Mouse (Mus musculus) embryonic facial prominence, embryonic 14.5 days (tissue): Measurements from ENCODE around the gene Ajm1. TPM values are rescaled to one million over a fixed set of nuclear protein-coding genes. Genes with fewer than 3 reads are reported as not detected.

ENCODE experiments used
- ATAC-seq: fragments of 200-750 bp; cut with Nextera tagmentation; 2 replicates; pipeline ENCODE4 v1.8.0; 2017; ENCODE audit warnings: low read depth, moderate number of reproducible peaks, moderate TSS enrichment
- DNase-seq: peaks from one replicate; pipeline ENCODE4 v3.0.0-alpha.2; 2015; ENCODE audit warnings: low spot score
- H3K27ac ChIP-seq: fragments of 300-500 bp; sonication (generic); replicated peaks from 2 replicates; pipeline ENCODE4 v1.5.1; 2014; ENCODE audit warnings: low read depth, mild to moderate bottlenecking, low read length, moderate library complexity
- H3K27me3 ChIP-seq: fragments of 300-500 bp; sonication (generic); replicated peaks from 2 replicates; pipeline ENCODE4 v1.6.1; 2014; ENCODE audit warnings: low read length; ENCODE audit not compliant: control insufficient read depth, insufficient read depth
- H3K36me3 ChIP-seq: fragments of 300-500 bp; sonication (generic); 2 replicates; pipeline ENCODE4 v1.6.1; 2014; ENCODE audit warnings: low read length, mixed read lengths; ENCODE audit not compliant: control insufficient read depth, insufficient read depth
- H3K4me1 ChIP-seq: fragments of 300-500 bp; sonication (generic); 2 replicates; pipeline ENCODE4 v1.6.1; 2014; ENCODE audit warnings: antibody characterized with exemption, low read length; ENCODE audit not compliant: control insufficient read depth, insufficient read depth
- H3K4me2 ChIP-seq: fragments of 300-500 bp; sonication (generic); 2 replicates; pipeline ENCODE4 v1.6.1; 2014; ENCODE audit warnings: low read depth, mild to moderate bottlenecking, low read length, moderate library complexity, mixed read lengths
- H3K4me3 ChIP-seq: fragments of 300-500 bp; sonication (generic); 2 replicates; pipeline ENCODE4 v1.5.1; 2014; ENCODE audit warnings: low read depth, mild to moderate bottlenecking, low read length
- H3K9ac ChIP-seq: fragments of 300-500 bp; sonication (generic); 2 replicates; pipeline ENCODE4 v1.6.1; 2014; ENCODE audit warnings: low read depth, mild to moderate bottlenecking, low read length, moderate library complexity, mixed read lengths
- H3K9me3 ChIP-seq: fragments of 300-500 bp; sonication (generic); 2 replicates; pipeline ENCODE4 v1.6.1; 2016; ENCODE audit warnings: low read length; ENCODE audit not compliant: control insufficient read depth
- WGBS: fragments of 180-500 bp; shearing (Covaris S2); extraction: QIAGEN DNeasy Blood & Tissue Kit; methylation state at CpG from one replicate; pipeline ENCODE4 v1.1.7; 2014; 5-methylcytosine and 5-hydroxymethylcytosine counted together
- polyA plus RNA-seq: library from polyadenylated mRNA; unstranded; fragments of >200 nt; fragmentation: Nextera tagmentation; extraction: Ambion mirVana; gene quantifications from 2 replicates; pipeline ENCODE4 v1.2.1, GENCODE M21; 2014

The Ajm1 gene
- polyA plus RNA-seq, 1 experiment from 2014 or later, result 0.40 TPM

GRCm38 (mm10) chr2:25536531-25536930 lies 45.0 kb downstream of the Ajm1 start:
- DNase-seq (no peak), ATAC-seq (no peak)
- no peaks in the 10 kb centered on the region for H3K27me3 ChIP-seq
- H3K4me2 ChIP-seq, result no peak overlapping the region
- WGBS, result 93% methylated on average over 8 of the region's 8 CpGs
- H3K27ac ChIP-seq, result no peak overlapping the region
- no peaks in the 10 kb centered on the region for H3K4me1 ChIP-seq
- H3K4me3 ChIP-seq, result no peak overlapping the region
- H3K36me3 ChIP-seq, result peaks cover 71% of the 10 kb centered on the region
- H3K9me3 ChIP-seq, result no peaks in the 10 kb centered on the region
- no peak overlapping the region for H3K9ac ChIP-seq

GRCm38 (mm10) chr2:25534866-25535182 lies 46.7 kb downstream of the Ajm1 start:
- DNase-seq, result no peak
- ATAC-seq, result no peak
- Histone ChIP-seq H3K9me3 (no peaks in the 10 kb centered on the region), H3K27ac (no peak overlapping the region), H3K4me2 (no peak overlapping the region), H3K27me3 (no peaks in the 10 kb centered on the region), H3K4me3 (no peak overlapping the region), H3K36me3 (peaks cover 84% of the 10 kb centered on the region), H3K4me1 (no peaks in the 10 kb centered on the region), H3K9ac (no peak overlapping the region)
- 93% methylated on average over 2 of the region's 2 CpGs for WGBS

GRCm38 (mm10) chr2:25534178-25534865 lies 47.2 kb downstream of the Ajm1 start:
- H3K9ac ChIP-seq, result no peak overlapping the region
- ATAC-seq, result no peak
- H3K27ac ChIP-seq, result no peak overlapping the region
- no peaks in the 10 kb centered on the region for H3K4me1 ChIP-seq
- WGBS, result 85% methylated on average over 3 of the region's 3 CpGs
- no peak overlapping the region for H3K4me3 ChIP-seq
- no peaks in the 10 kb centered on the region for H3K9me3 ChIP-seq
- H3K4me2 ChIP-seq, result no peak overlapping the region
- DNase-seq, result no peak
- peaks cover 88% of the 10 kb centered on the region for H3K36me3 ChIP-seq
- no peaks in the 10 kb centered on the region for H3K27me3 ChIP-seq

GRCm38 (mm10) chr2:25533707-25534106 lies 47.9 kb downstream of the Ajm1 start:
- Histone ChIP-seq H3K4me3 (no peak overlapping the region), H3K4me2 (no peak overlapping the region), H3K36me3 (peaks cover 92% of the 10 kb centered on the region), H3K9ac (no peak overlapping the region), H3K27me3 (no peaks in the 10 kb centered on the region), H3K4me1 (no peaks in the 10 kb centered on the region), H3K27ac (no peak overlapping the region), H3K9me3 (no peaks in the 10 kb centered on the region)
- DNase-seq (no peak), ATAC-seq (no peak)
- WGBS, result 94% methylated on average over 2 of the region's 2 CpGs

- no peaks in the 10 kb centered on the region for H3K27me3 ChIP-seq
- H3K9ac ChIP-seq, result no peak overlapping the region
- ATAC-seq (no peak), DNase-seq (no peak)
- H3K4me1 ChIP-seq, result no peaks in the 10 kb centered on the region
- peaks cover 97% of the 10 kb centered on the region for H3K36me3 ChIP-seq
- H3K9me3 ChIP-seq, result no peaks in the 10 kb centered on the region
- no peak overlapping the region for H3K4me3 ChIP-seq
- WGBS, result 86% methylated on average over 9 of the region's 9 CpGs
- no peak overlapping the region for H3K27ac ChIP-seq
- H3K4me2 ChIP-seq, result no peak overlapping the region
These were observed 54.9 kb downstream of the Ajm1 start for GRCm38 (mm10) chr2:25526510-25527302.

Other genes with a start within 250 kb of the Ajm1 start
- 74.7 and 75.0 TPM in 2 replicates for gene Man1b1, start 249.4 kb downstream of the Ajm1 start, polyA plus RNA-seq
- gene Dpp7, start 225.4 kb downstream of the Ajm1 start, polyA plus RNA-seq, result 19.7 and 23.8 TPM in 2 replicates
- 20.8 and 20.9 TPM in 2 replicates for gene Uap1l1, start 216.1 kb downstream of the Ajm1 start, polyA plus RNA-seq
- gene Sapcd2, start 209.4 kb downstream of the Ajm1 start, polyA plus RNA-seq, result 21.4 and 29.3 TPM in 2 replicates
- gene Entpd2, start 185.9 kb downstream of the Ajm1 start, polyA plus RNA-seq, result 11.3 and 12.9 TPM in 2 replicates
- 75.1 TPM in 2 replicates for gene Npdc1, start 182.4 kb downstream of the Ajm1 start, polyA plus RNA-seq
- gene Fut7, start 158.5 kb downstream of the Ajm1 start, polyA plus RNA-seq, result 0.10 and 0.11 TPM in 2 replicates
- 6.4 and 6.9 TPM in 2 replicates for gene Abca2, start 153.1 kb downstream of the Ajm1 start, polyA plus RNA-seq
- 11.2 and 22.7 TPM in 2 replicates for gene Clic3, start 124.9 kb downstream of the Ajm1 start, polyA plus RNA-seq
- gene Paxx, start 120.7 kb downstream of the Ajm1 start, polyA plus RNA-seq, result 39.3 and 41.7 TPM in 2 replicates
- gene Ptgds, start 111.7 kb downstream of the Ajm1 start, polyA plus RNA-seq, result 156 and 191 TPM in 2 replicates
- gene Lcn12, start 87.8 kb downstream of the Ajm1 start, polyA plus RNA-seq, result not detected in 2 replicates
- 56.9 and 73.6 TPM in 2 replicates for gene Fbxw5, start 81.0 kb downstream of the Ajm1 start, polyA plus RNA-seq
- gene C8g, start 80.0 kb downstream of the Ajm1 start, polyA plus RNA-seq, result 5.0 and 5.1 TPM in 2 replicates
- 30.0 and 33.9 TPM in 2 replicates for gene Traf2, start 34.8 kb downstream of the Ajm1 start, polyA plus RNA-seq
- gene Edf1, start 23.9 kb downstream of the Ajm1 start, polyA plus RNA-seq, result 312 and 318 TPM in 2 replicates
- 1.4 and 1.7 TPM in 2 replicates for gene Mamdc4, start 6.9 kb downstream of the Ajm1 start, polyA plus RNA-seq
- gene Phpt1, start 6.5 kb downstream of the Ajm1 start, polyA plus RNA-seq, result 148 and 160 TPM in 2 replicates
- 64.4 and 71.9 TPM in 2 replicates for gene Rabl6, start 26.8 kb upstream of the Ajm1 start, polyA plus RNA-seq
- 0.33 and 0.41 TPM in 2 replicates for gene Ccdc183, start 35.9 kb upstream of the Ajm1 start, polyA plus RNA-seq
- 22.9 and 33.0 TPM in 2 replicates for gene Tmem141, start 40.2 kb upstream of the Ajm1 start, polyA plus RNA-seq
- 2.8 and 4.9 TPM in 2 replicates for gene Fcna, start 46.3 kb upstream of the Ajm1 start, polyA plus RNA-seq
- not detected in 2 replicates for gene Lcn8, start 71.4 kb upstream of the Ajm1 start, polyA plus RNA-seq
- gene Lcn5, start 76.2 kb upstream of the Ajm1 start, polyA plus RNA-seq, result not detected in 2 replicates
- not detected in 2 replicates for gene Lcn6, start 95.0 kb upstream of the Ajm1 start, polyA plus RNA-seq
- not detected in 2 replicates for gene Lcn10, start 101.0 kb upstream of the Ajm1 start, polyA plus RNA-seq
- not detected in 2 replicates for gene Obp2a, start 118.3 kb upstream of the Ajm1 start, polyA plus RNA-seq
- 82.5 and 82.9 TPM in 2 replicates for gene Bmyc, start 125.0 kb upstream of the Ajm1 start, polyA plus RNA-seq
- not detected in 2 replicates for gene Obp2b, start 155.3 kb upstream of the Ajm1 start, polyA plus RNA-seq
- gene Lcn3, start 183.8 kb upstream of the Ajm1 start, polyA plus RNA-seq, result not detected in 2 replicates
- gene Lcn11, start 195.3 kb upstream of the Ajm1 start, polyA plus RNA-seq, result not detected in 2 replicates
- not detected in 2 replicates for gene Gm13539, start 200.5 kb upstream of the Ajm1 start, polyA plus RNA-seq
- gene Glt6d1, start 234.1 kb upstream of the Ajm1 start, polyA plus RNA-seq, result not detected in 2 replicates
- gene Lcn9, start 241.4 kb upstream of the Ajm1 start, polyA plus RNA-seq, result not detected in 2 replicates